Mouse (Mus musculus): ENCODE results near the gene Ly6g6f. TPM values are rescaled to one million over a fixed set of nuclear protein-coding genes. Genes with fewer than 3 reads are reported as not detected.

Gene Ly6g6f
- polyA plus RNA-seq, 1 experiment: 0.84 TPM

DNA sequence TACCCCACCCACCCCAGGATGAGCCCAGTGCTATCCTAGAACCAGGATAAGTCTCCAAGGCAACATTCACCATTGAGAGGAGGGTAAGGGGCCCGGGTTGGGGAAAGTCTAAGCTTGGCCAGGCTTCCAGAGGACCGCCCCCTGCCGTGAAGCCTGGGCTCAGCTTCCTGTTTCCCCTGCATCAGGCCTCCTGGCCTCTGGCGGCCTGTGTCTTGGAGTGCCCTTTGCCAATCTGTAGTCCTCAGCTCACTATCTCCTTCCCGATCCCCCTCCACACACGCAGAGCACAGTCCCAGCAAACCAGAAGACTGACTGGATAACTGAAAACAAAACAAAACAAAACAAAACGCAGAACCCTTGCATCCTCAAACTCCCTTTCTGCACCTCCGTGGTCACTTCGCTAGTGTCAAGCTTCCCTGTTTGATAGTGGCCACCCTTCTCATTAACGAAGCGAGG, 35.8 kb downstream of the Ly6g6f start, which contains the start of gene Clic1:
Clic1 (plus strand) TSS at position 406 of the 456 bp plus-strand sequence.
- peaks cover 33% of the 10 kb centered on the region for H3K4me1 ChIP-seq (ENCODE audit: control insufficient read depth, insufficient read depth, low read length)

DNA sequence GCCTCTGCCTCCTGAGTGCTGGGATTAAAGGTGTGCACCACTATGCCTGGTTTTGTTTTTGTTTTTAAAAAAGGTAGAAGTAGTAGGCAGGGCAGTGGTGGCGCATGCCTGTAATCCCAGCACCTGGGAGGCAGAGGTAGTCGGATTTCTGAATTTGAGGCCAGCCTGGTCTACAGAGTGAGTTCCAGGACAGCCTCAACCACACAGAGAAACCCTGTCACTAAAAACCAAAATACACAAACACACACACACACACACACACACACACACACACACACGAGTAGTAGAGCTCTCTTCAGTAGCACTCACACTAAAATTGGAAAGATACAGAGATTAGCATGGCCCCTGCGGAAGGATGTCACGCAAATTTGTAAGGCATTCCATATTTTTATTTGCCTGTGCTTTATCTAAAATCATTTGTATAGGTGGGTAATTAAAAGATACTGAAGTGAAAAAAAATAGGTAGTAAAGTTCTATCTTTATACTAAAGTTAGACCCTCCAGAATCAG, 36.4 kb downstream of the Ly6g6f start:
- no peak for DNase-seq
- WGBS: 54% methylated on average over 5 of the region's 5 CpGs
- no peak for TF ChIP-seq POLR2A (IDR thresholded peaks at IDR 0.05; ENCODE audit: borderline replicate concordance, extremely low read depth, low read depth, low read length)
- TF ChIP-seq CTCF (IDR thresholded peaks at IDR 0.05; ENCODE audit: insufficient read depth, low read length): no peak
- no peak overlapping the region for H3K4me3 ChIP-seq (replicated peaks; ENCODE audit: extremely low read depth, low read depth, low read length)
- H3K4me1 ChIP-seq (ENCODE audit: control insufficient read depth, insufficient read depth, low read length): peaks cover 37% of the 10 kb centered on the region

More for the DNA sequence above, 35.8 kb downstream of the Ly6g6f start, which contains the start of gene Clic1:
- peak within 1 kb of the TSS; percentile 92 for H3K4me3 ChIP-seq (replicated peaks; ENCODE audit: extremely low read depth, low read depth, low read length)
- WGBS: 2% methylated on average over 11 of the region's 11 CpGs
- TF ChIP-seq CTCF (IDR thresholded peaks at IDR 0.05; ENCODE audit: insufficient read depth, low read length): no peak
- peak; percentile 85; the same call in 1 of the 2 replicates for TF ChIP-seq POLR2A (IDR thresholded peaks at IDR 0.05; ENCODE audit: borderline replicate concordance, extremely low read depth, low read depth, low read length)
- peak; percentile 50 for DNase-seq

DNA sequence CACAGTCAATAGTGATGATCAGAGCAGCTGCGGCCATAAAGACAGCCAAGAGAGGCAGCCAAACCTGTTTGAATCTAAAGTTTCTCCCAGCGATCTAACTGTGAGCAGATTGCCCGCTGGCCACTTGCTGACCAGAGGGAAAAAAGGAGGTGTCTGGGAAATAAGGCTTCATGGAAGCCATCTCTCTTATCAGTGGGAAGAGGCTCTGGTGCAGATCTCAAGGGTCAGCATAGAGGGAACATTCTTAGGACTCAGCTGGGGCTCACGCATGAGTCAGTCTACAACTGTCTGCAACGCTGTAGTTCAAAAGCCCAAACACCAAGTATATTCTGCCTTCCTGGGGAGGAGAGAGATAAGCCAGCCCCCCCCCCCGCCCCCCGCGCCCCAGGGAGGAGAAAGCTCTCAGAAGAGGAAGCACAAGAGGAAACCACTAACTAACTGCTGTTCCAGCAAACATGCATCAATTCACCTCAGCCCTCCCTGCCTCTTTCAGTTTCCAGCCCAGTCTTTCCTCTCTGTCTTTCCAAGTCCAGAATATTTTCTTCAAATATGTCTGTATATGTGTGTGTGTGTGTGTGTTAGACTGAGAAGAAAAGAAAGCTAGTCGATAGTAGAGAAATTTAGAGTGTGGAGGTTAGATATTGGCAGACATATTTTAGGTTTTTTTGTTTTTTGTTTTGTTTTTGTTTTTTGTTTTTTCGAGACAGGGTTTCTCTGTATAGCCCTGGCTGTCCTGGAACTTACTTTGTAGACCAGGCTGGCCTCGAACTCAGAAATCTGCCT, 37.1 kb downstream of the Ly6g6f start:
- TF ChIP-seq CTCF (IDR thresholded peaks at IDR 0.05; ENCODE audit: insufficient read depth, low read length): no peak
- TF ChIP-seq POLR2A (IDR thresholded peaks at IDR 0.05; ENCODE audit: borderline replicate concordance, extremely low read depth, low read depth, low read length): 0 out of 2 replicates have a peak, but pooled peaks have one; percentile 8
- peak overlapping the region; percentile 19 for H3K4me3 ChIP-seq (replicated peaks; ENCODE audit: extremely low read depth, low read depth, low read length)
- 9% methylated on average over 11 of the region's 11 CpGs for WGBS
- H3K4me1 ChIP-seq (ENCODE audit: control insufficient read depth, insufficient read depth, low read length): peaks cover 39% of the 10 kb centered on the region
- no peak for DNase-seq

DNA sequence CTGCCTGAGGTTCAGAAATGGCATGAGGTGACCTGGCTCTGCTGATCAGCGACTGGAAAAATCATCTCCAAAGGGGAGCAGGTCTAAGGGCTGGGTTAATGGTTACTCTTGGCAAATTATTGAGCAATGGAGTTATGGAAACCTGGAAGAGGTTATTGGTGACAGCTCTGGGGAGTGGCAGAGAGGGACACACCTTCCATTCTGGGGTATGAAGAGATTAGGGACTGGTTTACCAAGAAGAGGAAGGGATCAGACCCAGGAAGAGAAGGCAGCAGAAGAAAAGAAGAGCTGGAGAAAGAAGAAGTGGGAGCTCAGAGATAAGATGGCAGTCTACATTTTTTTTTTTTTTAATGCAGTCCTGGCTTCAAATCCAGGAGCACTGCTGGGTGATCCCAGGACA, 37.7 kb downstream of the Ly6g6f start:
- WGBS: 26% methylated on average over 1 of the region's 1 CpGs
- DNase-seq: no peak
- Histone ChIP-seq H3K4me3 (replicated peaks; ENCODE audit: extremely low read depth, low read depth, low read length) (no peak overlapping the region), H3K4me1 (ENCODE audit: control insufficient read depth, insufficient read depth, low read length) (peaks cover 36% of the 10 kb centered on the region)
- no peak for TF ChIP-seq POLR2A (IDR thresholded peaks at IDR 0.05; ENCODE audit: borderline replicate concordance, extremely low read depth, low read depth, low read length)
- no peak for TF ChIP-seq CTCF (IDR thresholded peaks at IDR 0.05; ENCODE audit: insufficient read depth, low read length)

DNA sequence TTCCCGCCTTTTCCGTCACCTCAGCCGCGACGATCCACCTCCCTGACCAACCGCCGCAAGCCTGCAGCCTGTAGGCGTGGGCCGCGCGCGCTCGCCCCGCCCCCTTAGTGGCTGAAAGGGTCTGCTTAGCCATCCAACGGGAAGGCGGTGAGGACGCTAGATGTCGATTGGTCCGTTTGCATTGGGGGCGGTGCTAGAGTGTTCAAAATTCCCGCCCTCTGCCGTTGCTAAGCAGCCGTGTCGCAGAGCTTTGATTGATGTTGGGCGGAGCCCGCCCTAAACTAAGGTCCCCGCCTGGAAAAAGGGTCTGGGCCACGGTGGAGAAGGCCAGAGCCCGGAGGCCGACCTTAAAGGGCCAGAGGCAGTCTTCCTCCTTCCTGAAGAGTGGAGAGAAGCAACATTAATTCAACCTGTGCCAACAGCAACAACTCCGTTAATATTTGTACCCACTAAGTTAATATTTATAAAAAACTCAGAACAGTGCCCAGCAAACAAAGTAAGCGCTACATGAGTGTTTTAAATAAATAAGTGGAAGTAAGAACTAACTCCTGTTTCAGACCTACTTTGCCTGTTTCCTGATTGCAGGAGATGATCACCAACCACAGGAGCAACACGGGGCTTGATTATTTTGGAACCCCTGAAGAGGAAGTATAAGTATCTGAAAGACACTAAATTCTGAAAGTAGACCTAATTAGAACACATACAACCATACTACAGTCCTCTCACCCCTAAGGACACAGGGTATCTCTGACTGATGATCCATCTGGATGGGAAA, 38.5 kb downstream of the Ly6g6f start, which contains the start of gene Msh5:
Msh5 (minus strand) TSS at position 65 of the 775 bp plus-strand sequence.
- H3K4me3 ChIP-seq (replicated peaks; ENCODE audit: extremely low read depth, low read depth, low read length): peak within 1 kb of the TSS; percentile 51
- DNase-seq: peak; percentile 98
- H3K4me1 ChIP-seq (ENCODE audit: control insufficient read depth, insufficient read depth, low read length): peaks cover 27% of the 10 kb centered on the region
- TF ChIP-seq CTCF (IDR thresholded peaks at IDR 0.05; ENCODE audit: insufficient read depth, low read length): no peak
- TF ChIP-seq POLR2A (IDR thresholded peaks at IDR 0.05; ENCODE audit: borderline replicate concordance, extremely low read depth, low read depth, low read length): peak; percentile 4; the same call in 1 of the 2 replicates
- 1% methylated on average over 33 of the region's 33 CpGs for WGBS

DNA sequence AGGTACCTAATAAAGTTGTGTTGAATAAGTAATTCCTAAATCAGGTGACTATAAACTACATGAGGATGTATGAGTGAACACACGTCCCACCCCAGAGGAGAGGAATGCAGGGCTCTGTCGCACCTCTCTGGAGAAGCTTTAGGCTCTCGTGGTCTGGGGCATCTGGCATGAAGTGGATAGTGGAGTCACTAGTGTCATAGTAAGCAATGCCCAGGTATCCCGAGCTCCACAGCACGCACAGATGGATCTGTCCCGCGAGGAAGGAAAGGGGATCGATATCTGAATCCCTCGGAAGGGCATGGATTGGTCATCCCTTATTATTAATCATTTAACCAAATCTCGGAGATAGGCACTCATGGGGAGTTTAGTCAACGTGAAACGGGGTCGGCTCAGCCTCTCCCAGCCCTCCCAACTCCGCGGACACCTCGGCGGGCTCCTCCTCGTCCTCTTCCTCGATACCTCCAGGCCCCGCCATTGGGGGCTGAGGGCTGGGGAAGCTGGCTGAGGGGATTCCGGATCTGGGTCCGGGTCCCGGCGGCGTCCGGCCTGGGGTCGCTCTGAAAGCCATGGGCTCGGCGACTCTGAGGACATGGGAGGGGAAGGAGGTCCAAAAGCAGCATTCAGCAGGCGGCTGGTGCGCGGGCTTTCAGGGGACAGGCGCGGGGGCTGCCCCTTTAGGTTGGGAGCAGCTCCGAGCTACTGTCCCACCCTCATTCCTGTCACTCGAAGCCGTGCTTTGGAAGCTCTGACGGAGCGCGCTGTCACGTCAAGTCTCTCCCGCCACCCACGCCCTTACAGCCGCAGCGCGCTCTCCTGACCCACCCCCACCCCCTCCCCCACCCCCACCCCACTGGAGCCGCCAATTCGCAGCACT, 39.4 kb downstream of the Ly6g6f start:
- TF ChIP-seq POLR2A (IDR thresholded peaks at IDR 0.05; ENCODE audit: borderline replicate concordance, extremely low read depth, low read depth, low read length) (peak; percentile 80; the same call in 1 of the 2 replicates), CTCF (IDR thresholded peaks at IDR 0.05; ENCODE audit: insufficient read depth, low read length) (no peak)
- peak; percentile 14 for DNase-seq
- 3% methylated on average over 48 of the region's 48 CpGs for WGBS
- peaks cover 26% of the 10 kb centered on the region for H3K4me1 ChIP-seq (ENCODE audit: control insufficient read depth, insufficient read depth, low read length)
- peak overlapping the region; percentile 51 for H3K4me3 ChIP-seq (replicated peaks; ENCODE audit: extremely low read depth, low read depth, low read length)

DNA sequence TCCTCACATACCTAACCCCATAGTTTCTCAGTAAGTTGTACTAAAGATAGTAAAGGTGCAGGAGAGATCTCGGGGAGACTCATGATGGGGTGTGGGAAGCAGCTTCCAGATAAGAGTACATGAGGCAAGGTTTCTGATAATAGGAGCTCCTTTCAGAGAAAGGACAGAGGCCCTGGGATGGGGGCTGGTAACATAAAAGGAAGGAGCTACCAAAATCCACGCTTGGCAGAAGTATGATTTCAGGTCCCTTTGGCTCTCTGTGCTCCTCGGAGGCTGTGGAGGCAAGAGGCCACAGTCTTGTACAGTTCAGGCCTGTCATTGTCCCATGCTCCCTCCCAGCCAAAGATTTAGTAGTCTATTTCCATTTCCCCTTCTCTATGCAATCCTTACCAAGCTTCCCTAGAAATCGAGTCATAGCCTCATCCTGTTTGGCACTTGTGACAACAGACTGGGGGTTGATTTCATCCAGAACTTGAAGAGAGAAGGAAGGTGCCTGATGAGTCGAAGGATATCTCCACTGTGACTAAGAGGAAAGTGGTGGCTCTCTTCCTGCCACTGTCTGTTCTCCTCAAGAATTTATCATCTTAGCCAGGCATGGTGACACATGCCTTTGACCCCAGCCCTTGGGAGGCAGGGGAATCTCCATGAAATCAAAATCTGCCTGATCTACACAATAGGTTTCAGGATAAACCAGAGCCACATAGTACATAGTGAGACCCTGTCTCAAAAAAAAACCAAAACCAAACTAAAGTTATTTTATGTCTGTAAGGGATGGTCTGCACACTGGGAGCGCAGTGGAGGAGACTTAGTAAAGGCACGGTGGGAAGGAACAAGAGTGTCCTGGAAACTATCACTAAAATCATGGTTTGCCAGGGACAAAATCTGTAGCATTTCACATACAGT, 40.3 kb downstream of the Ly6g6f start:
- DNase-seq: peak; percentile 2
- H3K4me3 ChIP-seq (replicated peaks; ENCODE audit: extremely low read depth, low read depth, low read length): no peak overlapping the region
- peaks cover 26% of the 10 kb centered on the region for H3K4me1 ChIP-seq (ENCODE audit: control insufficient read depth, insufficient read depth, low read length)
- TF ChIP-seq CTCF (IDR thresholded peaks at IDR 0.05; ENCODE audit: insufficient read depth, low read length) (no peak), POLR2A (IDR thresholded peaks at IDR 0.05; ENCODE audit: borderline replicate concordance, extremely low read depth, low read depth, low read length) (no peak)
- WGBS: 59% methylated on average over 7 of the region's 7 CpGs

DNA sequence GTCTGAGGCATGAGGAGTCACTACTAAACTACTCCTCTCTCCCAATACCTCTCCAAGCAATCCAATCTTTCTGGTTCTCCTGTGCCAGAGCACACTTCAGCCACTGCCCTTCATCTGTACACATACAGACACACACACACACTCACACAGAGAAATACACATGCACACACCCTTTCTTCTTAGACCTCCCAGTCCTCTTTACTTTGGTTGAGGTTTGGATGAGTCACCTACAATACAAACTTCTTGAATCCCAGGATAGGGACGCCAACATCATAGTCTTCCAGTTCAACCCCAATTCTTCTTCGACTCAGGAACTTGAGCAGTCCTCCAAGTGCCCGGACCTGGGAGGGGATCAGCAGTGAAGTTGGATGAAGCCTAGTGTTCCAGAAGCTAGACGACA, 41.6 kb downstream of the Ly6g6f start:
- no peak for DNase-seq
- Histone ChIP-seq H3K4me1 (ENCODE audit: control insufficient read depth, insufficient read depth, low read length) (peaks cover 19% of the 10 kb centered on the region), H3K4me3 (replicated peaks; ENCODE audit: extremely low read depth, low read depth, low read length) (no peak overlapping the region)
- TF ChIP-seq POLR2A (IDR thresholded peaks at IDR 0.05; ENCODE audit: borderline replicate concordance, extremely low read depth, low read depth, low read length): no peak
- no peak for TF ChIP-seq CTCF (IDR thresholded peaks at IDR 0.05; ENCODE audit: insufficient read depth, low read length)
- WGBS: 53% methylated on average over 4 of the region's 4 CpGs

Measured in lung, adult 2 months (tissue).